8 mouse cellular contexts compared by ENCODE assay signal in the genomic region with DNA sequence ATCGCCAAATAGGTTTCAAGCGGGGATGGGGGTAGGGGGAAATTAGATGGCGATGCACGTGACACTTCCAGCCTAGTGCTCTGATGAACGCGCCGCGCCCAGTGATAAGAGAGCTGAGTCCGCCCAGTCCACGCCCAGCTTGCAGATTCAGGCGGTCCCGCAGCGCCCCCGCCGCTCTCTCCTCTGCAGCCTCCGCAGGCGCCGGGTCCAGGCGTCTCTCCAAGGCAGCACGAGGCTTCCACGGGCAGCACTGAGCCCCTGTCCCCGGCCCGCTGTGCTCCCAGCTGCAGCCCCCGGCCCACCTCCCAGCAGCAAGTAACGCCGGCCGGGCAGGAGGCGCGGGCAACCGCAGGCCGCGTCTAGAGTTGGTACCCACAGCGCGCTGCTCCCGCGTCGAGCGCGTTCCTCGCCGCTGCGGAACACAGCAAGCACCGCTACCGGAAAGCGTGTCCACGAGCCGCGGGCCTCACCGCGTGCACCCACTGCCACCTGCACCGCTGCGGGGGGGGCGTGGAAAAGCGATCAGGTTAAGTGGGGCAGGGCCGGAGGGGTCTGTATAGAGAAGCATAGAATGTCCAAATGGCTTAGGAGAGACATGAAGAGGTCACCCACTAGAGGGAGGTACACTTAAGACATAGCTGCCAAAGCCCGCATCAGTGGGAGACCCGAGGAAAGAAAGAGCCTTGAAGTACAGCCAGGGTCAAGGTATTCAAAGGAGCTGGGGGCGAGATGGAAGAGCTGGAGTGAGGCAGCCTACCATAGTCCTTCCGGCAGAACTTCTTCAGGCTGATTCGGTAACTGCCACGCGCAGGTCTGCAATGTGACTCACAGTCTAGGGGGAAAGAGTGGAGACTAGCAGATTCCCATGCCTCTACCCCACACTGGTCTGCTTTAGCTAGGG. TPM values are rescaled to one million over a fixed set of nuclear protein-coding genes. Genes with fewer than 3 reads are reported as not detected.
DNase-seq lines count a peak whose midpoint lies in the region; ATAC-seq and TF ChIP-seq lines count a peak whose summit lies in the region.

No protein-coding gene starts in this region.

- no peak for TF ChIP-seq EP300 in lung, postnatal 0 days (IDR thresholded peaks at IDR 0.05)

- no peak overlapping the region for H3K27ac ChIP-seq in bone marrow, adult 2 months (ENCODE audit: control insufficient read depth, insufficient read depth, low read depth, low read length, poor library complexity)
- no peak overlapping the region for H3K27ac ChIP-seq in lung, postnatal 0 days (ENCODE audit: low read length)

- peaks cover 90% of the 10 kb centered on the region for H3K4me1 ChIP-seq in E14TG2a.4 (replicated peaks; ENCODE audit: low read depth, low read length)
- H3K4me1 ChIP-seq in bone marrow, adult 2 months (ENCODE audit: control insufficient read depth, insufficient read depth, low read length): peaks cover 9% of the 10 kb centered on the region
- H3K4me1 ChIP-seq in lung, postnatal 0 days (ENCODE audit: insufficient read depth, low read depth, low read length): peaks cover 34% of the 10 kb centered on the region

- TF ChIP-seq CTCF in E14TG2a.4 (conservative IDR thresholded peaks at IDR 0.05; ENCODE audit: low read length): no peak
- no peak for TF ChIP-seq CTCF in bone marrow, adult 2 months (IDR thresholded peaks at IDR 0.05; ENCODE audit: control insufficient read depth, insufficient read depth, low read length)
- TF ChIP-seq CTCF in lung, postnatal 0 days (IDR thresholded peaks at IDR 0.05): peak; percentile 25

- peak overlapping the region; percentile 95 for H3K4me2 ChIP-seq in lung, postnatal 0 days (replicated peaks; ENCODE audit: low read depth, low read length)

- peak overlapping the region; percentile 87 for H3K4me3 ChIP-seq in E14TG2a.4 (replicated peaks; ENCODE audit: low read length)
- peak overlapping the region; percentile 3 for H3K4me3 ChIP-seq in bone marrow, adult 2 months (replicated peaks; ENCODE audit: control insufficient read depth, low read depth, low read length)
- H3K4me3 ChIP-seq in lung, postnatal 0 days (ENCODE audit: low read depth, low read length): peak overlapping the region; percentile 31

- 5% methylated on average over 62 of the region's 62 CpGs for WGBS in bone marrow, adult 2 months
- WGBS in lung, postnatal 0 days: 5% methylated on average over 58 of the region's 62 CpGs

- no peak overlapping the region for H3K9ac ChIP-seq in lung, postnatal 0 days (replicated peaks; ENCODE audit: low read depth)

- DNase-seq in heart, postnatal 4 days: peak; percentile 51
- DNase-seq in layer of hippocampus, postnatal 14 days (ENCODE audit: low spot score in 2 of 2): peak; percentile 76 to 79
- peak; percentile 60 for DNase-seq in lung, postnatal 0 days (ENCODE audit: low spot score)
- DNase-seq in right cerebral cortex, adult 2 months (ENCODE audit: low spot score in 2 of 2): peak; percentile 75 to 81
- no peak for DNase-seq in ovary, postnatal 14 days (ENCODE audit: low spot score)

- peak; percentile 51 for ATAC-seq in erythroblast, adult 5-6 weeks (replicated peaks; ENCODE audit: low FRiP score, poor library complexity, severe bottlenecking)
- peak; percentile 20 for ATAC-seq in lung, postnatal 0 days

- H3K9me3 ChIP-seq in E14TG2a.4 (ENCODE audit: low read length): no peaks in the 10 kb centered on the region
- H3K9me3 ChIP-seq in lung, postnatal 0 days (ENCODE audit: low read length): no peaks in the 10 kb centered on the region

- peaks cover 8% of the 10 kb centered on the region; the same call in 1 of the 2 replicates for H3K36me3 ChIP-seq in E14TG2a.4 (ENCODE audit: insufficient read depth, low read length)
- H3K36me3 ChIP-seq in lung, postnatal 0 days (ENCODE audit: insufficient read depth, low read length): no peaks in the 10 kb centered on the region

- peak; percentile 14; the same call in 1 of the 2 replicates for TF ChIP-seq POLR2A in bone marrow, adult 2 months (IDR thresholded peaks at IDR 0.05; ENCODE audit: borderline replicate concordance, control insufficient read depth, low read depth, low read length)

- H3K27me3 ChIP-seq in E14TG2a.4 (ENCODE audit: insufficient read depth, low read length): peaks cover 59% of the 10 kb centered on the region
- 0 out of 2 replicates have a peak, but pooled peaks cover 11% of the 10 kb centered on the region for H3K27me3 ChIP-seq in lung, postnatal 0 days (replicated peaks; ENCODE audit: insufficient read depth, low read length)

RNA-seq across cellular contexts. Expression of gene Tbc1d24, which starts 1.3 kb away (rescaled TPM):
- polyA plus RNA-seq in bone marrow, adult 2 months (2011; ENCODE audit: insufficient read depth, insufficient read length, low replicate concordance, missing spikeins): 4.2 and 10.6 TPM in 2 replicates
- total RNA-seq in erythroblast, adult 5-6 weeks (2015; ENCODE audit: low replicate concordance): 2.3 TPM in 2 replicates
- total RNA-seq in erythroblast, adult 5-6 weeks (2017; ENCODE audit: low replicate concordance): 0.98 and 1.6 TPM in 2 replicates
- total RNA-seq in heart, postnatal 4 days (2021): 10 to 100 TPM in 1 of 2 experiments, 1 to 10 TPM in 1; 9.6 to 10.9 TPM
- 10 to 100 TPM; 71.1 to 75.8 TPM for total RNA-seq in layer of hippocampus, postnatal 14 days (2021)
- 1.8 and 1.9 TPM in 2 replicates for polyA plus RNA-seq in lung, postnatal 0 days (2015; fragmentation: Nextera tagmentation; extraction: Ambion mirVana)

RNA-seq across cellular contexts. Expression of gene Ntn3, which starts 2.6 kb away (rescaled TPM):
- 0.27 and 0.37 TPM in 2 replicates for polyA plus RNA-seq in bone marrow, adult 2 months (2011; ENCODE audit: insufficient read depth, insufficient read length, low replicate concordance, missing spikeins)
- total RNA-seq in erythroblast, adult 5-6 weeks (2015; ENCODE audit: low replicate concordance): not detected in 2 replicates
- not detected in 2 replicates for total RNA-seq in erythroblast, adult 5-6 weeks (2017; ENCODE audit: low replicate concordance)
- 1 to 10 TPM; 2.3 to 2.4 TPM for total RNA-seq in heart, postnatal 4 days (2021)
- 10 to 100 TPM; 12.3 to 12.4 TPM for total RNA-seq in layer of hippocampus, postnatal 14 days (2021)
- polyA plus RNA-seq in lung, postnatal 0 days (2015; fragmentation: Nextera tagmentation; extraction: Ambion mirVana): 2.3 and 2.5 TPM in 2 replicates

RNA-seq across cellular contexts. Expression of gene Tedc2, which starts 13.9 kb away (rescaled TPM):
- 11.7 and 15.1 TPM in 2 replicates for polyA plus RNA-seq in bone marrow, adult 2 months (2011; ENCODE audit: insufficient read depth, insufficient read length, low replicate concordance, missing spikeins)
- total RNA-seq in erythroblast, adult 5-6 weeks (2015; ENCODE audit: low replicate concordance): 5.6 and 10.9 TPM in 2 replicates
- 6.0 and 6.8 TPM in 2 replicates for total RNA-seq in erythroblast, adult 5-6 weeks (2017; ENCODE audit: low replicate concordance)
- 1 to 10 TPM; 4.2 to 5.1 TPM for total RNA-seq in heart, postnatal 4 days (2021)
- 10 to 100 TPM; 10.0 to 10.2 TPM for total RNA-seq in layer of hippocampus, postnatal 14 days (2021)
- 5.3 and 6.3 TPM in 2 replicates for polyA plus RNA-seq in lung, postnatal 0 days (2015; fragmentation: Nextera tagmentation; extraction: Ambion mirVana)

RNA-seq across cellular contexts. Expression of gene Atp6v0c, which starts 37.2 kb away (rescaled TPM):
- 159 and 256 TPM in 2 replicates for polyA plus RNA-seq in bone marrow, adult 2 months (2011; ENCODE audit: insufficient read depth, insufficient read length, low replicate concordance, missing spikeins)
- total RNA-seq in erythroblast, adult 5-6 weeks (2015; ENCODE audit: low replicate concordance): 160 and 166 TPM in 2 replicates
- total RNA-seq in erythroblast, adult 5-6 weeks (2017; ENCODE audit: low replicate concordance): 53.8 and 97.7 TPM in 2 replicates
- total RNA-seq in heart, postnatal 4 days (2021): 100 to 1,000 TPM; 291 to 298 TPM
- 1,000 to 10,000 TPM; 1,388 to 1,424 TPM for total RNA-seq in layer of hippocampus, postnatal 14 days (2021)
- 566 and 620 TPM in 2 replicates for polyA plus RNA-seq in lung, postnatal 0 days (2015; fragmentation: Nextera tagmentation; extraction: Ambion mirVana)

RNA-seq across cellular contexts. Expression of gene Amdhd2, which starts 43.1 kb away (rescaled TPM):
- polyA plus RNA-seq in bone marrow, adult 2 months (2011; ENCODE audit: insufficient read depth, insufficient read length, low replicate concordance, missing spikeins): 24.9 and 57.8 TPM in 2 replicates
- 3.3 and 12.5 TPM in 2 replicates for total RNA-seq in erythroblast, adult 5-6 weeks (2015; ENCODE audit: low replicate concordance)
- 11.0 and 15.1 TPM in 2 replicates for total RNA-seq in erythroblast, adult 5-6 weeks (2017; ENCODE audit: low replicate concordance)
- 10 to 100 TPM; 19.5 to 19.6 TPM for total RNA-seq in heart, postnatal 4 days (2021)
- total RNA-seq in layer of hippocampus, postnatal 14 days (2021): 10 to 100 TPM; 27.4 to 33.7 TPM
- 44.1 and 44.2 TPM in 2 replicates for polyA plus RNA-seq in lung, postnatal 0 days (2015; fragmentation: Nextera tagmentation; extraction: Ambion mirVana)

Comparison
In these comparisons a context has a peak if more than half of its experiments do, and no peak if none do; other contexts are left out.
1. H3K4me3 ChIP-seq: peak in every context shown above with its lines; median percentile 87 in E14TG2a.4; 31 in lung, postnatal 0 days; 3 in bone marrow, adult 2 months.
2. RNA of gene Tbc1d24, which starts 1.3 kb away (total RNA-seq): 71.1 to 75.8 TPM in layer of hippocampus, postnatal 14 days; 9.6 to 10.9 TPM in heart, postnatal 4 days and 0.98 to 2.3 TPM in erythroblast, adult 5-6 weeks; every median in the first group is over 4 times any median in the second.